Mouse (Mus musculus) hindbrain, embryonic 12.5 days (tissue): Measurements from ENCODE around the gene Mon2. TPM values are rescaled to one million over a fixed set of nuclear protein-coding genes. Genes with fewer than 3 reads are reported as not detected.

Source experiments
- ATAC-seq: fragments of 200-750 bp; cut with Nextera tagmentation; 2 replicates; pipeline ENCODE4 v1.8.0; 2017; ENCODE audit warnings: moderate TSS enrichment; ENCODE audit not compliant: low FRiP score
- H3K27ac ChIP-seq: fragments of 300-500 bp; sonication (generic); 2 replicates; pipeline ENCODE4 v1.5.1; 2016; ENCODE audit warnings: mild to moderate bottlenecking
- H3K27me3 ChIP-seq: fragments of 300-500 bp; sonication (generic); 2 replicates; pipeline ENCODE4 v1.6.1; 2016; ENCODE audit warnings: mild to moderate bottlenecking
- H3K36me3 ChIP-seq: fragments of 300-500 bp; sonication (generic); 2 replicates; pipeline ENCODE4 v1.6.1; 2016; ENCODE audit warnings: mild to moderate bottlenecking
- H3K4me1 ChIP-seq: fragments of 300-500 bp; sonication (generic); 2 replicates; pipeline ENCODE4 v1.6.1; 2016
- H3K4me2 ChIP-seq: fragments of 300-500 bp; sonication (generic); replicated peaks from 2 replicates; pipeline ENCODE4 v1.6.1; 2016; ENCODE audit warnings: mild to moderate bottlenecking
- H3K4me3 ChIP-seq: fragments of 300-500 bp; sonication (generic); 2 replicates; pipeline ENCODE4 v1.5.1; 2016; ENCODE audit warnings: mild to moderate bottlenecking
- H3K9ac ChIP-seq: fragments of 300-500 bp; sonication (generic); 2 replicates; pipeline ENCODE4 v1.6.1; 2016; ENCODE audit warnings: mild to moderate bottlenecking, moderate library complexity
- H3K9me3 ChIP-seq: fragments of 300-500 bp; sonication (generic); replicated peaks from 2 replicates; pipeline ENCODE4 v1.6.1; 2016; ENCODE audit warnings: mild to moderate bottlenecking
- WGBS: fragments of 180-500 bp; shearing (Covaris S2); methylation state at CpG from one replicate; pipeline ENCODE4 v1.1.7; 2016; 5-methylcytosine and 5-hydroxymethylcytosine counted together
- polyA plus RNA-seq: library from polyadenylated mRNA; unstranded; fragments of >200 nt; fragmentation: Nextera tagmentation; extraction: Ambion mirVana; gene quantifications from 2 replicates; pipeline ENCODE4 v1.2.1, GENCODE M21; 2016

Gene Mon2
- 50.8 and 53.8 TPM in 2 replicates for polyA plus RNA-seq

DNA sequence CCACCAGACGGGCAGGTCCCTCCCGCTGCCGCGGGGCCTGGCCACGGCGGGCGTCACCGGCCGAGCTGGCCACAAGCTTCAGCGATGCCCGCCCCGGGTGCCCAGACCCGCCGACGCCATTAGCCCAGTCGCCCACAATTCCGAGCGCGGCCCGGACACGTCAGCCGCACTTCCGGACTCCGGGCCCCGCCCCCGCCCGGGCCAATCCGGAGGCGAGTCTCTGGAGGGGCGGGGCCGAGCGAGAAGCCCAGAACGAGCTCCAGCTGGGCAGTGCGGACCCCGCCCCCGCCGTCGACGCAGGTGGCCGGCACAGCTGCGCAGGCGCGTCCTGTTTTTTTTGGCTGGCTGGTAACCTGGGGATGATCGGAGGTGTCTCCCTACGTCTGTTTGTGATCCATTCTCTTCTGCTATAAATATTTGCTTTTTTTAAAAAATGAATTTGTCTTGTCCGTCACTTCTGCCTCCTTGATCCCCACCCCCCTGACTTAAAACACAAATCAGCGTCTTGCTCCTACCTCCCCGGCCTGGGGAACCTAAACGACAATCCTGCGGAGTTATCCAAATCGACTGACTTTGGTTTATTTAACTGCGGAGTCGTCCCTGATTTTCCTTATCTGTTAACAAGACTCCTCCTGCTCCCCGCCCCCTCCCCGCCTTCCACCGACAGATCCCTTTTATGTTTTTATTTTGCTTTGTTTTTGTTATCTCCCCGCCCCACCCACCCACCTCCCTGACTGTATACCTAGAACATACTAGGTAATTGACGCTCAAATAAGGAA is at the start of gene Mon2:
Gene Mon2, minus strand, starts transcription at position 261 of the 779 bp plus-strand sequence.
- Histone ChIP-seq H3K27ac (peak within 1 kb of the TSS; percentile 81), H3K36me3 (peaks cover 6% of the 10 kb centered on the region; the same call in 1 of the 2 replicates), H3K9ac (peak within 1 kb of the TSS; percentile 95), H3K4me3 (peak within 1 kb of the TSS; percentile 96), H3K9me3 (no peaks in the 10 kb centered on the region), H3K27me3 (peaks cover 5% of the 10 kb centered on the region; the same call in 1 of the 2 replicates), H3K4me1 (peaks cover 12% of the 10 kb centered on the region), H3K4me2 (peak within 1 kb of the TSS; percentile 81)
- ATAC-seq: peak; percentile 99
- WGBS: under 1% methylated on average over 58 of the region's 58 CpGs

DNA sequence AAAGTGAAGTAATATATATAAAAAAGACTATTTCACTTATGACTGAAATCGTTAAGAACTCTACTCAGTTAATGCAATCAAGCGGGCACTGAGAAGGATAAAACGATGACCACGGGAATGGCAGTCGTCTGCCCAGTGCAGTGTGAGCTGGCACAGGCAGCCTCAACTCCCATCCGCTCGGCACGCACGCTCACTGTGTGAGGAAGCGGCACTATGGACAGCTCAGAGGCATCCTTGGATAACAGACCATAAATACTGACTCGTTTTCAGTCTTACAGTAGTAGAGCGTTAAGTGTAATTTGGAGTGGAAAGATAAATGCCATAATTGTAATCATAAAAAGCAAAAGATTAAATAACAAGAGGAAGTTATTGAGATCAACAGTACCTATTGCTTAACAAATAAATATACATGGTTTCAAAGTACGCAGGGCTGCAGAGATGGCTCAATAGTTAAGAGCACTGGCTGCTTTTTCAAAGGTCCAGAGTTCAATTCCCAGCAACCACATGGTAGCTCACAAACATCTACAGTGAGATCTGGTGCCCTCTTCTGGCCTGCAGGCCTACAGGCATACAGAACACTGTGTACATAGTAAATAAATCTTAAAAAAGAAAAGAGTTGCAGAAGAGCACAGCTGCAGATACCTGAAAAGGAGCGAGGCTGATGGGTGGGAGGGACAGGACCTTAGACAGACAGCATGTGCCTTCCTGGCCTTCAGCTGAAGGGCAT is 44.5 kb upstream of the Mon2 start:
- no peak overlapping the region for H3K27ac ChIP-seq
- no peaks in the 10 kb centered on the region for H3K9me3 ChIP-seq
- no peak for ATAC-seq
- 95% methylated on average over 14 of the region's 14 CpGs for WGBS
- no peaks in the 10 kb centered on the region for H3K27me3 ChIP-seq
- H3K9ac ChIP-seq: no peak overlapping the region
- H3K36me3 ChIP-seq: peaks cover 84% of the 10 kb centered on the region
- H3K4me1 ChIP-seq: no peaks in the 10 kb centered on the region
- H3K4me2 ChIP-seq: no peak overlapping the region
- H3K4me3 ChIP-seq: no peak overlapping the region

DNA sequence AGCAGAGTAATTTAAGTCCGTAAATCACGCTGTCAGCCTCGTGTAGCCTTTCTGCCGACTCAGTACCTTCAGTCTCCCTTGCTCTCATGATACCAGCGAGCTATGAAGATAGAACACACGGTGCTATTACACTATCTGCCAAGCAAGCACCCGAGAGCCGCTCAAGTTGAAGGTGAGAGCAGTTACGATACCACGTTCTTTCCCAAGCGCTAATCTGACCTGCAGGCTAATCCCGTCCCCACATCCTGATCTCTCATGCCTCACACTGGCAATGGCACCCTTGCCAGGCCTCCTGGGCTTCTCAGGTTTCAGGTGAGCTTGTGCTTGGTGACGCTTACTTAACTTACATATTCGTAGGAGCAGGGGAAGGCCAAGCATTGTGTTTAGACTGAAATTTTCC is 40.6 kb upstream of the Mon2 start:
- H3K27ac ChIP-seq: no peak overlapping the region
- no peaks in the 10 kb centered on the region for H3K27me3 ChIP-seq
- ATAC-seq: no peak
- no peaks in the 10 kb centered on the region for H3K4me1 ChIP-seq
- no peaks in the 10 kb centered on the region for H3K9me3 ChIP-seq
- peaks cover 68% of the 10 kb centered on the region for H3K36me3 ChIP-seq
- WGBS: 89% methylated on average over 14 of the region's 14 CpGs
- H3K4me2 ChIP-seq: no peak overlapping the region
- no peak overlapping the region for H3K4me3 ChIP-seq
- H3K9ac ChIP-seq: no peak overlapping the region

DNA sequence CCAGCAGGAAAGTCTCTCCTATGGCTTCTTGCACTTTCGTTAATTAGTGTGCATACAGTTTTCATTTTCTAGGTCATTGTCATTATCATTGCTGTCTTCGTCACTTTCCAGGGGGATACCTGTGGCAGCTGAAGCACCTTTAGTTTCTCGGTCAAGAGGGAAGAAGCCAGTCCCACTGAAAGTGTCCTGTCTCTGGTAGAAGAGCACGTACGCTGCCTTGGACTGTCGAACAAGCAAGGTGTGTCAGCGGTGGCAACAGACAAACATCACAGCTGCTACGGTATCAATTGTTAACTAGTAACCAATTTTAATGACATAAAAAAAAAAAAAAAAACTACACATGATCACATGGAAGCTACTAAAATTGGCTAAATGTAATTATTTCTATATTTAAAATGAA is 37.2 kb upstream of the Mon2 start:
- 95% methylated on average over 8 of the region's 8 CpGs for WGBS
- peaks cover 51% of the 10 kb centered on the region for H3K36me3 ChIP-seq
- H3K4me1 ChIP-seq: no peaks in the 10 kb centered on the region
- H3K4me3 ChIP-seq: no peak overlapping the region
- no peak for ATAC-seq
- no peak overlapping the region for H3K27ac ChIP-seq
- no peaks in the 10 kb centered on the region for H3K9me3 ChIP-seq
- no peak overlapping the region for H3K4me2 ChIP-seq
- no peak overlapping the region for H3K9ac ChIP-seq
- H3K27me3 ChIP-seq: no peaks in the 10 kb centered on the region

DNA sequence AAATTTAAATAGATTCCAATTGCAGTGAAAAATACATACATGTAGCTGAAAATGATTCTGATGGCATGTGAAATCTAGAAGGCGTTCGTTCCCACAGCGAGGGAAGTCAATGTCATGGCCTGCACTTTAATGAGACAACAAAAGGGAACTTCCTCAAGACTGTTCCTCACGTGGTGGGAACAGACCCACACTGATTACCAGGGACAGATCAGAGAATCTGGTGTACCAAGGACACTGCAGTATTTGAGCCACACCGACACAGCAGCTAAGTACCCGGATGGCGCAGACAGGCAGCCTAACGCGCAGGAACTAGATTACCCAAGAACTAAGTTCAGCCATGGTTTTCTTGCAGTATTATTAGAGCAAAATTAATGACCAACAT is 36.5 kb upstream of the Mon2 start:
- WGBS: 95% methylated on average over 9 of the region's 9 CpGs
- Histone ChIP-seq H3K36me3 (peaks cover 44% of the 10 kb centered on the region), H3K4me1 (no peaks in the 10 kb centered on the region)

DNA sequence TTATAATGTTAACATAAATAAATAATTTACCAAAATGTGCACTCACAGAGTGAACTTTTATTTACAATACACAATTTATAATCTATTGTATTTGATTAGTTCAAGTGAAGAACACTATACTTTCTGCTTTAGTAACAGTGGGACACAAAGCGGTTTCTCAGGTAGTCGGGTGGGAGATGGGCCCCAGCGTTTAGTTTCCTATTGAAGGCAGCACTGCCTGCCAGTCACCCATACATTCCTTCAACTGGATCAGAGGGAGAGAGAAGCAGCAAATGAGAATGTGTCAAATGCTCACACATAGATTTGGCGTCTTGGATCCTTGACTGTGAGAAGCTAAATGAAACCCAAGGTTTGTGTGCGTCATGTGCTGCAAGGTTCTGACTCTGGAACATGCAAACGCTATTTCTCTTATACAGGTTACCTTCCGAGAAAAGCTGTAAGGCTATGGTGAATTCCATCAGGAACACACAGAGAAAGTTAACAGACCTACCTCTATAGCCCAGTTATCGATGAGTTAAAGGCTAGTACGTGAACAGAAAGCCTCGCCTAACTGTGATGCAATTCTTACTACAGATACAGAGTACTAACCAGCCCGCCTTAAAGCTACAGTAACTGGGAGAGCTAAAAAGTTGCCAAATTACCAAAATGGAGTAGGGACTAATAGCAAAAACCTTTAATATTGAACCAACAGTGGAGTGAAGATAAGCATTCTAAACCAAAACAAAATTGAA is 35.9 kb upstream of the Mon2 start:
- Histone ChIP-seq H3K27me3 (no peaks in the 10 kb centered on the region), H3K4me3 (no peak overlapping the region), H3K9me3 (no peaks in the 10 kb centered on the region), H3K36me3 (peaks cover 42% of the 10 kb centered on the region), H3K9ac (no peak overlapping the region), H3K4me1 (no peaks in the 10 kb centered on the region), H3K4me2 (no peak overlapping the region), H3K27ac (no peak overlapping the region)
- no peak for ATAC-seq
- WGBS: 88% methylated on average over 11 of the region's 11 CpGs

More for the DNA sequence above, 36.5 kb upstream of the Mon2 start:
- H3K4me3 ChIP-seq: no peak overlapping the region
- no peak overlapping the region for H3K27ac ChIP-seq
- no peak for ATAC-seq
- H3K9ac ChIP-seq: no peak overlapping the region
- H3K27me3 ChIP-seq: no peaks in the 10 kb centered on the region
- H3K4me2 ChIP-seq: no peak overlapping the region
- no peaks in the 10 kb centered on the region for H3K9me3 ChIP-seq

DNA sequence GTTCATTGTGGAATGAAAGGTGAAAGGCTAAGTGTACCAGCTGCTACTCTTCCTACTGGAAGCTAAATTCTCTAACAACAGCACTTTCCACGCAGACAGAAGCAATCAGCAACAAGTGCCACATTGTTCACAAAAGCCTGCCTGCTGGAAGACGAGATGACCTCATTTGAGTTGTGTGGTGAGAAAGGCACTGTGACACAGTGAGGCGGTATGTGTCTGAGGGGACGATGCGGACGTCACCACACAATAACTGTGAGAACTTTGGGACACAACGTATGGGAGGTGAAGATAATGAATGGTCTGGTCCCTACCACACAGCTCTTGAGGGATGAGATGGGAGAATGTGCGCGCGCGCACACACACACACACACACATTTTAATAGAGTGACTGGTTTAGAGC is 34.2 kb upstream of the Mon2 start:
- no peak overlapping the region for H3K9ac ChIP-seq
- H3K27me3 ChIP-seq: no peaks in the 10 kb centered on the region
- H3K4me3 ChIP-seq: no peak overlapping the region
- H3K27ac ChIP-seq: no peak overlapping the region
- no peak for ATAC-seq
- H3K4me1 ChIP-seq: no peaks in the 10 kb centered on the region
- H3K9me3 ChIP-seq: no peaks in the 10 kb centered on the region
- peaks cover 26% of the 10 kb centered on the region for H3K36me3 ChIP-seq
- no peak overlapping the region for H3K4me2 ChIP-seq
- 79% methylated on average over 11 of the region's 11 CpGs for WGBS

DNA sequence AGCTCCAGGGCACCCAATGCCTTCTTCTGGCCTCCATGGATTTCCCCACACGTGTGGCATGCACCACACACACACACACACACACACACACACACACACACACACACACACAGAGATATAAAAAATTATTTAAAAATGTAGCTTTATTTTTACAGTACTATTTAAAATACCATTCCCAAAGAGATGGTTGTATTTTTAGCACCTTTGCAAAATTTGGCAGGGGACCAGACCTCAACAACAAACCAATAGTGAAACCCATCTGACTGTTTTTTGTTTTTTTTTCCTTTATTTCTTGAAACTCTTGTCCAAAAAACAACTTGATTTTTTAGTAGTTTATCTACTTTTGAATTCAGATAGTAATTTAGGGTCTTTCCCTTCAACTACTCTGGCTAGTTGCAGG is 32.2 kb upstream of the Mon2 start:
- no peak overlapping the region for H3K4me3 ChIP-seq
- no peaks in the 10 kb centered on the region for H3K4me1 ChIP-seq
- no peaks in the 10 kb centered on the region for H3K9me3 ChIP-seq
- no peak overlapping the region for H3K27ac ChIP-seq
- no peak overlapping the region for H3K4me2 ChIP-seq
- H3K27me3 ChIP-seq: no peaks in the 10 kb centered on the region
- H3K9ac ChIP-seq: no peak overlapping the region
- ATAC-seq: no peak
- 57% methylated on average over 1 of the region's 1 CpGs for WGBS
- peaks cover 12% of the 10 kb centered on the region; the same call in 1 of the 2 replicates for H3K36me3 ChIP-seq

DNA sequence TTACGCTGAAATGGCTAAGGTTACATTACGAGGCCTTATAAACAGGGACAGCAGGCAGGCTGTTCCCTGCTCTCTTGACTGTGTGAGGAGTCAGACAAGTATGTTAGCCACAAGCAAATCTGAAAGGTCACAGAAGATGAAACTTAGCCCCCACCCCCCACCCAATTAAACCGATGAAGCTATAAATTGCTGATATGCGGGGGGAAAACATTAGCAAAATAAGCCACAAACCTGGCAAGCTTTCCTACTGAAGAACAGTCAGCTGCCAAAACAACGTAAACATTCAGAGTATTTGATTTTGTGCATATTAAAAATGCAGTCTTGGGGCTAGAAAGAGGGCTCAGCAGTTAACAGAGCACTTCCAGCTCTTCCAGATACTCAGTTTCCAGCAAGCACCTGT is 31.8 kb upstream of the Mon2 start:
- Histone ChIP-seq H3K4me2 (no peak overlapping the region), H3K36me3 (peaks cover 12% of the 10 kb centered on the region; the same call in 1 of the 2 replicates), H3K9me3 (no peaks in the 10 kb centered on the region), H3K27ac (no peak overlapping the region), H3K4me3 (no peak overlapping the region), H3K9ac (no peak overlapping the region), H3K4me1 (no peaks in the 10 kb centered on the region), H3K27me3 (no peaks in the 10 kb centered on the region)
- WGBS: 94% methylated on average over 5 of the region's 5 CpGs
- no peak for ATAC-seq

DNA sequence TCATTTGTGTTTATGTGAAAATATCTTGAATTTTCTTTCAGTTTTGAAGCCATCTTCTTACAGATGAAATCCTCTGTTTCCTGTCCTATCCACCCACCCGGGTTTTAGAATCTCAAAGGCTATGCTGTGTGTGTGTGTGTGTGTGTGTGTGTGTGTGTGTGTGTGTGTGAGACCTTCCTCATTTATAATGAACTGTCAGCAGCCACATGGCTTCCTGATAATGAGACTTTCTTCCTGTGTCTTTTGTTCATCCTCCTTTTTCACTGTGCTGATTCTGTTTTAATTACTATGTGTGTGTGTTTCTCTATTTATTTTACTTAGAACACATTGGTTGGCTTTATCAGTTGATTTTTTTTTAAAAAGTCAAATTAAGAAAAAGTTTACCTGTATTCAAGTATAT is 25.0 kb upstream of the Mon2 start:
- no peaks in the 10 kb centered on the region for H3K4me1 ChIP-seq
- no peaks in the 10 kb centered on the region for H3K36me3 ChIP-seq
- no peak overlapping the region for H3K4me3 ChIP-seq
- H3K9me3 ChIP-seq: no peaks in the 10 kb centered on the region
- no peak overlapping the region for H3K9ac ChIP-seq
- no peak for ATAC-seq
- no peak overlapping the region for H3K27ac ChIP-seq
- H3K4me2 ChIP-seq: no peak overlapping the region
- H3K27me3 ChIP-seq: no peaks in the 10 kb centered on the region
- 95% methylated on average over 1 of the region's 1 CpGs for WGBS

DNA sequence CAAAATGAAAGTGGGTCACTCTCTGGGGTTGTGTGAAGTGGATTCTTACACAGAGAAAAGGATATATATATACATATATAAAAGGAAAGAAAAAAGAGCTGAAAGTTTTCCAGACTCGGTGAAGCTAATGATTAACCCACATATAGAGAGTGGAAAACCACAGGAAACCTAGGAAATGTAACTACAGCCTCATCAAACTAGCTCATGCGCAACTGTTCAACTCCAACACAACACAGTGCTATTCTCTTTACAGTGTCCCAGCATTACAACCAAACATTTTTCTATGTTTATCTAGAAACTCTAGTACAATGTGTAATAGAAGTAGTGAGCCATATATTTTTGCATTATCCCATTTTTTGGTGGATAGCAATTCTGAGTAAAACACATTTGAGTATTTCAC is 24.3 kb upstream of the Mon2 start:
- Histone ChIP-seq H3K9me3 (no peaks in the 10 kb centered on the region), H3K4me1 (no peaks in the 10 kb centered on the region), H3K36me3 (no peaks in the 10 kb centered on the region), H3K4me2 (no peak overlapping the region), H3K9ac (no peak overlapping the region), H3K27me3 (no peaks in the 10 kb centered on the region), H3K27ac (no peak overlapping the region), H3K4me3 (no peak overlapping the region)
- no peak for ATAC-seq
- WGBS: 90% methylated on average over 2 of the region's 2 CpGs

DNA sequence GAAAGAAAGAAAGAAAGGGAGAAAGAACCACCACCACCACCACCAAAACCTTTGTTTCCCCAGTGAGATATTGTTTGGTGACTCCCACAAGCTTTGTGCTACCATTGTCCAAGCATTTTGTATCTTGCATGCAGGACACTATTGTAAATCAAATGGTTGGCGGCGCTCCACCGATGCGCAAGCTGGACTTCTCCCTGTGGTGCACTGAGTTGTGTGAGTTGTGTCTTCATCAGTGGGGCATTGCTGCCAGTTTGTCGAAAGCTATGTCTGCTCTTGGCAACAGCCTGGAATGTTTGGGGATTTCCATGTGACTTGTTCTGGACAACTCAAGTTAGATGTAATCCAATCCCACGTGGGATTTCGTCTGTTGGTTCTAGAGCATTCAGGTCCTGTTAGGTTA is 18.2 kb upstream of the Mon2 start:
- H3K27ac ChIP-seq: no peak overlapping the region
- no peak overlapping the region for H3K4me2 ChIP-seq
- 91% methylated on average over 7 of the region's 7 CpGs for WGBS
- no peaks in the 10 kb centered on the region for H3K36me3 ChIP-seq
- H3K9ac ChIP-seq: no peak overlapping the region
- no peaks in the 10 kb centered on the region for H3K4me1 ChIP-seq
- no peak for ATAC-seq
- no peak overlapping the region for H3K4me3 ChIP-seq
- no peaks in the 10 kb centered on the region for H3K27me3 ChIP-seq
- no peaks in the 10 kb centered on the region for H3K9me3 ChIP-seq
